Mouse (Mus musculus): ENCODE measurements around the gene Bpifb5.

- TF ChIP-seq CTCF (IDR thresholded peaks at IDR 0.05; ENCODE audit: extremely low read depth, insufficient read length, insufficient replicate concordance, low read depth, low read length) (no peak), POLR2A (IDR thresholded peaks at IDR 0.05; ENCODE audit: low read depth, low read length) (no peak)
Observed at GRCm38 (mm10) chr2:154223917-154224273, 353 bp downstream of the Bpifb5 start.

Data from small intestine, adult 2 months (tissue).